Mouse (Mus musculus): ENCODE results near the gene Scn7a.

- TF ChIP-seq CTCF (IDR thresholded peaks at IDR 0.05; ENCODE audit: low read depth, low read length) = peak; percentile 24; the same call in 1 of the 2 replicates
- no peak for TF ChIP-seq POLR2A (IDR thresholded peaks at IDR 0.05; ENCODE audit: extremely low read depth, insufficient read depth, low read length)
Measured at GRCm38 (mm10) chr2:66799676-66800249, 15.0 kb upstream of the Scn7a start.
